Mouse (Mus musculus) kidney, adult 2 months (tissue): ENCODE results near the gene Tnrc6b. TPM values are rescaled to one million over a fixed set of nuclear protein-coding genes. Genes with fewer than 3 reads are reported as not detected.

ENCODE experiments used
- DNase-seq: peaks from one replicate; pipeline ENCODE4 v3.0.0; 2021
- H3K27ac ChIP-seq: fragments of 200-500 bp; 2 replicates; pipeline ENCODE4 v1.5.1; 2012; ENCODE audit warnings: low read depth, low read length, control low read depth, inconsistent platforms; ENCODE audit not compliant: insufficient read depth
- H3K27me3 ChIP-seq: fragments of 200-500 bp; replicated peaks from 2 replicates; pipeline ENCODE4 v1.6.1; 2012; ENCODE audit warnings: mild to moderate bottlenecking, moderate library complexity, low read length, inconsistent platforms; ENCODE audit not compliant: control insufficient read depth, insufficient read depth
- H3K36me3 ChIP-seq: fragments of 200-500 bp; 2 replicates; pipeline ENCODE4 v1.6.1; 2012; ENCODE audit warnings: mild to moderate bottlenecking, moderate library complexity, low read length, inconsistent platforms; ENCODE audit not compliant: control insufficient read depth, insufficient read depth
- H3K4me1 ChIP-seq: fragments of 200-500 bp; 2 replicates; pipeline ENCODE4 v1.6.1; 2011; ENCODE audit warnings: low read length; ENCODE audit not compliant: control insufficient read depth, insufficient read depth
- H3K4me3 ChIP-seq: fragments of 200-500 bp; 2 replicates; pipeline ENCODE4 v1.5.1; 2011; ENCODE audit warnings: mild to moderate bottlenecking, low read depth, low read length, control low read depth; ENCODE audit not compliant: insufficient read depth
- CTCF ChIP-seq: fragments of 200-500 bp; conservative IDR thresholded peaks from 2 replicates; pipeline ENCODE4 v1.5.1; 2011; ENCODE audit warnings: low read depth, mild to moderate bottlenecking, control low read depth, low read length, moderate library complexity, mixed read lengths; ENCODE audit not compliant: insufficient read depth, insufficient read length
- POLR2A ChIP-seq: fragments of 200-500 bp; IDR thresholded peaks from one replicate; pipeline ENCODE4 v1.6.1; 2011; ENCODE audit warnings: low read depth, low read length, control low read depth
- WGBS: fragments of 180-500 bp; shearing (Covaris S2); methylation state at CpG from one replicate; pipeline ENCODE4 v1.1.7; 2018; 5-methylcytosine and 5-hydroxymethylcytosine counted together
- polyA plus RNA-seq: library from polyadenylated mRNA; depleted of rRNA; stranded (reverse); fragments of >200 nt; gene quantifications from 2 replicates; pipeline ENCODE4 v1.2.3, GENCODE M21; 2012

The Tnrc6b gene
- polyA plus RNA-seq, 1 experiment = 12.1 TPM

GRCm38 (mm10) chr15:80685603-80685895, 25.6 kb upstream of the Tnrc6b start:
- no peak for DNase-seq
- TF ChIP-seq CTCF (no peak), POLR2A (no peak)
- Histone ChIP-seq H3K4me3 (no peak overlapping the region), H3K36me3 (no peaks in the 10 kb centered on the region), H3K4me1 (peaks cover 31% of the 10 kb centered on the region), H3K27ac (no peak overlapping the region), H3K27me3 (no peaks in the 10 kb centered on the region)
- WGBS = 52% methylated on average over 7 of the region's 7 CpGs

GRCm38 (mm10) chr15:80688536-80688935, 22.6 kb upstream of the Tnrc6b start:
- Histone ChIP-seq H3K27ac (no peak overlapping the region), H3K4me1 (peaks cover 7% of the 10 kb centered on the region; the same call in 1 of the 2 replicates), H3K36me3 (no peaks in the 10 kb centered on the region), H3K4me3 (no peak overlapping the region), H3K27me3 (no peaks in the 10 kb centered on the region)
- no peak for DNase-seq
- 77% methylated on average over 7 of the region's 7 CpGs for WGBS
- no peak for TF ChIP-seq CTCF
- no peak for TF ChIP-seq POLR2A

DNA sequence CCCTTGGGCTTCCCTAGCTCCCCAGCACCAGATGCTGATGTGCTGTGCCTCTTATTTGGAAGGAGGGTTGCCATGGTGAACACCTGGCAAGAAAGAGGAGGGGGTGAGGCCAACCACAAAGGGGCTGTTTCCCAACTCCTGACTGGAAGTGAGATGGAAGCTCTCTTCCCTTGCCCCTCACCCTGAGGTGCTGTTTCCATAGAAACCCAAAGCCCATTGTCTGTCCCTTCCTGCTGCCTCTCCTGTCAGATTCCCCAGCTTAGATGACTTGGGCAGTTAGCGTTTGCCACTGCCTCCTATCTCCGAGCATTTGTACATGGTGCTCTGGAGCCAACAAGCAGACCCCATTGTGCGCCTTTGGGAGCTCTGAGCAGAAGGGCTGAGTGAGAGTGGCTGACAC, 17.6 kb upstream of the Tnrc6b start:
- TF ChIP-seq CTCF (no peak), POLR2A (no peak)
- WGBS = 72% methylated on average over 3 of the region's 3 CpGs
- Histone ChIP-seq H3K4me1 (no peaks in the 10 kb centered on the region), H3K27me3 (no peaks in the 10 kb centered on the region), H3K4me3 (no peak overlapping the region), H3K36me3 (no peaks in the 10 kb centered on the region), H3K27ac (no peak overlapping the region)
- DNase-seq = no peak

- Histone ChIP-seq H3K4me3 (no peak overlapping the region), H3K27ac (no peak overlapping the region), H3K36me3 (no peaks in the 10 kb centered on the region), H3K27me3 (no peaks in the 10 kb centered on the region), H3K4me1 (no peaks in the 10 kb centered on the region)
- peak; percentile 59 for DNase-seq
- peak; percentile 79 for TF ChIP-seq CTCF
- no peak for TF ChIP-seq POLR2A
- WGBS = 44% methylated on average over 11 of the region's 11 CpGs
Observed at GRCm38 (mm10) chr15:80694125-80694910, 16.8 kb upstream of the Tnrc6b start.

DNA sequence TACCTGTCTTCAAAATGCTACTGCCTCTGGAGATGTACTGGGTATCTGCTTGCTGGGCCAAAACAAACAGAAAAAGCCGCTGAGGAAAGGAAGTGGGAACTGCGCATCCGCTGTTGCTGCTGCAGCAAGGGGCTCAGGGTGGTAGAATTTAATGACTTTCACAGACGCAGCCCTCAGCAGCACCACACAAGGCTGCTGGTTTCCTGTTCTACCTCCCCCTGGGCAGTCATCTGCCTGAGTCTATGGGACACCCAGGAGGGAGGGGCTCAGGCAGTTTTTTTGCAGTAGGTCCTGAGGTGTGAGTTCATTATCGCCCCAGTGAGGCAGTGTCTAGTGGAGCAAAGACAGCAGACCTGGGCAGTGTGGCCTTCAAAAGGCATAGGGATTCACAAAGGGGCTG, 13.5 kb upstream of the Tnrc6b start:
- Histone ChIP-seq H3K4me1 (no peaks in the 10 kb centered on the region), H3K27me3 (no peaks in the 10 kb centered on the region), H3K27ac (no peak overlapping the region), H3K36me3 (no peaks in the 10 kb centered on the region), H3K4me3 (no peak overlapping the region)
- TF ChIP-seq POLR2A (no peak), CTCF (no peak)
- WGBS = 46% methylated on average over 5 of the region's 5 CpGs
- no peak for DNase-seq

GRCm38 (mm10) chr15:80701481-80702257, 9.4 kb upstream of the Tnrc6b start:
- Histone ChIP-seq H3K4me1 (peaks cover 8% of the 10 kb centered on the region; the same call in 1 of the 2 replicates), H3K4me3 (no peak overlapping the region), H3K27me3 (no peaks in the 10 kb centered on the region), H3K36me3 (no peaks in the 10 kb centered on the region), H3K27ac (no peak overlapping the region)
- WGBS = 59% methylated on average over 8 of the region's 8 CpGs
- no peak for DNase-seq
- no peak for TF ChIP-seq POLR2A
- TF ChIP-seq CTCF = no peak

DNA sequence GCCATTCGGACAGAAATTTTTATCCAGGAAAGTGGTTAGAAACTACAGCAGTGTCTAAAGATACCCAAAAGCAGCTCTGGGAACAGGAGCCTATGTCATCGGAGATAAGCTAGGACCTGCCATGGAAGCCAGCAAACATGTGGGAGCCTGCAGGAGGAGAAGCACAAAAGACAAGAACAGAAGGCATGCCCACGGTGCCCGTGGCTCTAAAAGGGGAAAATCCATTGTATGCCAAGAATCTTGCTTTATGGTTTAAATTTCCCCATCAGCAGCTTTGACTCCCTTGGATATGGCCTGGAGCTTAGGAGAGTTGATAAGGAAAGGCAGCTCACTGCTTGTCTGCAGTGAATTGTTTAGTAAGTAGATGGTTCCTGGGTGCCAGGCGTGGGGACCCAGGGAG, 8.2 kb upstream of the Tnrc6b start:
- peaks cover 18% of the 10 kb centered on the region for H3K4me1 ChIP-seq
- WGBS = 87% methylated on average over 5 of the region's 5 CpGs
- no peaks in the 10 kb centered on the region for H3K27me3 ChIP-seq
- H3K36me3 ChIP-seq = no peaks in the 10 kb centered on the region
- no peak overlapping the region for H3K27ac ChIP-seq
- no peak for TF ChIP-seq CTCF
- no peak for TF ChIP-seq POLR2A
- no peak overlapping the region for H3K4me3 ChIP-seq
- no peak for DNase-seq
